Mouse (Mus musculus) neural tube, embryonic 10.5 days (tissue): ENCODE measurements around the gene Exoc4.

Experiments used
- DNase-seq: peaks from one replicate; pipeline ENCODE4 v3.0.0-alpha.2; 2017; ENCODE audit warnings: low spot score; ENCODE audit errors: extremely low spot score

Gene Exoc4

DNA sequence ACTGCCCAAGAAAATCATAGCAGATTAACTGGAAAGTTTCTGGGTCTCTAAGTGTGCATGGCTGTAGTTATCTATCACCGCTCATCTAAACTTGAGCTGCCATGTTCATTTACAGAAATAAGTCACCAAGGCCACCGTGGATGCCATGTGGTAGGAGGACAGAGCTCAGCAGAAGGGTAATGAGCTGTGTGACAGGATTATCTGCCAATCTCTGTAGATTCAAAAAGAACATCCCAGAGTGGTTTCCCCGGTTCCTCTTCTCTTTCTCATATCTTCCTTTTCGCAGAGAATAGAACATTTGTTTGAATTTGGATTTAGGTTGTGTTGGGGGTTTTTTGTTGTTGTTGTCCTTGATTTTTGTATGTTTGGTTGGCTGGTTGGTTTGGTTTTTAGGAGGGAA is 676.0 kb downstream of the Exoc4 start:
- DNase-seq, result no peak

DNA sequence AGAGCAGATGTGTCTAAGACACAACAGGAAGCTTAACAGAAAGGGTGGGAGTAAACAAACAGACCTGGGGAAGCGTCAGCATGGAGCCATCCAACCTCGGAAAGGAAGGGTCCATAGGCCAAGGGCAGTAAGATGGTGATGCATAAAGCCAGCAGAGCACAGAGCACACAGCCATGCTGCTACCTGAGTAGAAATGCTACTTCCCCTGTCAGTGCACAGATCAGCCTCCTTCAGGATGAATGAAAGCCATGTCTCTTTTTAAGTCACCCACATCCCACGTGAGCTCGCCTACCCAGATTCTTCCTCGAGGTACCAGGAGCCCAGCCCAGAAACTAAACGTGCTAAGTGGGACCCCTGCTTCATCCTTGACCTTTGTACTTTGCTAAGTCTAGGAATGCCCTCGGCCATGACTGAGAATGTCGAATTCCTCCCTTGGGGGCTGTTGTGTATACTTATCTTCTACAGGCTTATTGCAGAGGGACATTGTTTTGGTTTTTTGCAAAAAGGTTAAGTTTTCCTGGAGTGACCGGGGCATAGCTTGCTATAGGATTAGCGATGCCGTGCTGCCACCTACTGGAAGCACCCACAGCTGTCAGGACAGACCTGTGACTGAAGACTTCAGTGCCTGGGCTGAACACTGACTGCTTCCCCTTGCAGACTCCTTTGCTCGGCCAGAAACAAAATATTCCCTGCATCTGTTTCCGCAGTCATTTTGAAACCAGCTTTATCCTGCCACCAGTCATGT is 680.6 kb downstream of the Exoc4 start:
- peak; percentile 78 for DNase-seq

DNA sequence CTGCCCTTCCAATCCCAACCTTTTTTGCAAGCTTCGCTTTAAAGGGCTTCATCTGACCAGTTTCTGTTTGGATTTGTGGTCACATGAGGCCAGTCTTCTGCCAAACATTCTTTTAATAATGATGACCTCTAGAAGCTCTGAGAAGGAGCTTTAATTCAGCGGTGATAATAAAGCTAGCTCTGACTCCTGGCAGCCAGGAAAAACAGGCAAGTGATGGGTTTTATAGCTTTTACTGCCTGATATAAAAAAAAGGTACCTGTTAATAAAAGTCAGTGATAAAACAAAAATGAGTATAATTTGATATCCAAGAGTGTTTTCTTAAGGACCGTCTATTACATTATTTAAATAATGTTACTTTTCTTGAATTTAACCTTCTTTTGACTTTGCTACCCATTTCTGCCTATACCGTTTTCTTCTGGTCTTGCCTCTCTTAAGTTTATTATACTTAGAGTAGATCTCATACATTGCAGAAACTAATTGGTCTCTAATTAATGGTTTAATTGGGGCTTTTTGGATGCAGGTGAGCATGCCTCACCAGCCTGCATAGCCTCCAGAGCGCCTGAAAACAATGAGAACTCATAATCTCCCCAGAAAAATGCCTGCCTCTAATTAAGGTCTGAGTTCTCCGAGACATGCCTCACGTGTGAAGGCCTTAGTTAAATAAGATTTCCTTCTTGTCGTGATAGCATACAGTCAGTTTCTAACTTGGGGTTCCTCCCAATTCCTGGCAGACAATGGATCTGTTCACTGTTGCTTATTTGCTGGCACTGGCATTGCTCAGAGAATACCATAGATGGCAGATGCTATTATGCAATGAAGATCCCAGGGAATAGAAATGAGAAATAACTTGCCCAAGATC is 681.4 kb downstream of the Exoc4 start:
- no peak for DNase-seq

DNA sequence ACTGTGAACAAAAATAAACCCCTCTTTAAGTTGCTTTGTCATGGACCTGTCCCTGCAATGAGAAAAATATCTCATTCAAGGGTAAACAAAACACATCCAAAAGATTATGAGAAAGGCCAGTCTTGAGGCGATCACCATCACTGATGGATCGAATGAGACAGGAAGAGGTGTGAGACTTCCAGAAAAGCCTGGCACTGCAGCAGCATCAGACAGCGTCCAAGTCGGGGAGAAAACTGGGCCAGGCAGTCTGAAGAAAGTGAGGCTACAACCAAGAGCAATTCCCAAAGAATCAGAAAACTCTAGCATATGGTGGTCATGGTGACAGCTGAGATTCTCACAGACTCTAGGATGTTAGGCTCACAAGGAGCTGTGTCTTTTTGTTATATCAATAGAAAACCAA is 689.0 kb downstream of the Exoc4 start:
- no peak for DNase-seq

DNA sequence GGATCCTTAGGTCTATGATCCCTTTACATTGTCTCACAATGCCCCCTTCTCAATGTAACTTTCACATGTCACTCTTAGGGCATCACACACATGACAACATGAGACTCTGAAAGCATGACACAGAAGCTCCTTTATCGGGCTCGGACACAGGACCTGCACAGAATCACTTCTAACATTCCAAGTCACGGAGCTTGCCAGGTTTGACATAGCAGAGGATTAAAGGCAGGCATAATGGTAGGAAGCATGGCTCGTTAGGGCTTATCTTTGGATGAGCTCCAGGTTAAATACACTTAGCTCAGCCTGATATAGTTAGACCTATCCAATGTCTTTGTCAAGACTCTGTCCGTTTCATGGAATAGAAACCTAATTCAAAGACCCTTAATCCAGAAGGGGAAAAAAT is 690.3 kb downstream of the Exoc4 start:
- DNase-seq, result no peak

DNA sequence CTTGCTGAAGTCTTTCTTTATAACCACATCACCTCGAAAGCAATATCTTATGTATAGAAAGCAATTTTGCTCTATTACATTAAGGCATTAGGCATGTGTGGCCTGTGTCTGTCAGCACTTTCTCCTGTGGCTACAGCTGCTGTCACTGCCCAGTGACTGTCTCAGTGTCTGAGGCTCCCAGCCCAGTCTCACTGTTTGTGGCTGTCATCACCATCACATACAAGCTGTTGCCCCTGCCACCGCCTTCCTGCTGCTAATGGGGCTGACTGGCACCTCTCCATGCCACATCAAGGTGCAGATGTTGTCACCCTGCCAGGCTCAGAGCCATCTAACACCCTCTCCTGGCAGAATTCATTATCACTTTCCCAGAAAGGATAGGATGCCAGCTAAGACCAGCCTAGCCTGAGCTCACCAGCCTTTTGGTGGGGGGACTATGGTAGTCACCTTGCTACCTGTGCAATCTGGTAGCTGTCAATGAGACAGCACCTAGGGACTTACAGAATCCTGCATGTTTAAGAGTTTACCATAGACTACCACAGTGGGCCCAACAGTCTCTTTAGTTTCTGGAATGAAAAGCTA is 698.1 kb downstream of the Exoc4 start:
- no peak for DNase-seq

DNA sequence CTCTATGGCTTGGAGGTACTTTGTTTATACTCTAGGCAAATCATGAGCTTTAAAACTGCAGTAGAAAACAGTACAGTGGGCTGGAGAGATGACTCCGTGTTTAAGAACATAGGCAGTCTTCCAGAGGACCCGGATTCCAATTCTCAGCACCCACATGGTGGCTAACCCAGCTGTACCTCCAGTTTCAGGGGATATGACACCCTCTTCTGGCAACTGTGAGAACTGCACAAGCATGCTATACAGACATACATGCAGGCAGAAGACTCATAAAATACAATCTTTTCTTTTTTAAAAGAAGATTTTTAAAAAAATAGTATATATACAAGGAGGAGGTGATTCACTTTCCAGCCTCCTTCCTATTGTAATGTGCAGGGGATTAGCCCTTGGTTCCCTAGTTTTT is 701.2 kb downstream of the Exoc4 start:
- DNase-seq, result no peak

DNA sequence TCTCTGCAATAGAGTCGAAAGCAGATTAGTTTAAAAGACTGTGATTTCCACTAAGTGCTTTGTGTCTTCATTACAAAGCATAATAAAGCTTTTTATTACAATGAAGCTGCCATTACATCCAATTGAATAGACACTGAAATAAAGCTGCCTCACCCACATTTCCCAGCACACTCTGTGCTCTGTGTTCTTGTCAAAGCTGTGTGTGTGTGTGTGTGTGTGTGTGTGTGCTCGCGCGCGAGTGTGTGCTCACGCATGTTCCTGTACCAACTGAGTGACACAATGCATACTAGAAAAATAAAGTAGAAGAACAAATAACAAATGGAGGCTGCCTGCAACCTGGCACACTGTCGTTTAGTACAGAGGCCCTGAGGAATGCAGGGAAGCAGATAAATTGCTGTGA is 706.6 kb downstream of the Exoc4 start:
- no peak for DNase-seq

DNA sequence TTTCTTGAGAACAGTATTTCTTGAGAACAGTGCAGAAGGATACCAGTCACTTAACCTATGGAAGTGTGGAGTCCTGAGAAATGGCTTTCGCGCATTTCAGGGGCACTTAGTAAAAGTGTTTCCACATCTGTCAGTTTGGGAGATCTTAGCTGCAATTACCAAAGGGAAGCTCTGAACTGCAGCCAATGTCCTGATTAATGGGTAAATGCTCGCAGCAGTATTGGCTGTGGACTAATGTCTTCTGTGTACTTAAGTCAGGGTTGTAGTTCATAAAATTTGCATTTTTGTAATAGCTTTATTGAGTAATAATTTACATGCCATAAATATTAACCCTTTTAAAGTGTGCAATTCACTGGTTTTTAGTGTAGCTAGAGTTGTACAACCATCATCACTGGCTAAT is 709.4 kb downstream of the Exoc4 start:
- no peak for DNase-seq

DNA sequence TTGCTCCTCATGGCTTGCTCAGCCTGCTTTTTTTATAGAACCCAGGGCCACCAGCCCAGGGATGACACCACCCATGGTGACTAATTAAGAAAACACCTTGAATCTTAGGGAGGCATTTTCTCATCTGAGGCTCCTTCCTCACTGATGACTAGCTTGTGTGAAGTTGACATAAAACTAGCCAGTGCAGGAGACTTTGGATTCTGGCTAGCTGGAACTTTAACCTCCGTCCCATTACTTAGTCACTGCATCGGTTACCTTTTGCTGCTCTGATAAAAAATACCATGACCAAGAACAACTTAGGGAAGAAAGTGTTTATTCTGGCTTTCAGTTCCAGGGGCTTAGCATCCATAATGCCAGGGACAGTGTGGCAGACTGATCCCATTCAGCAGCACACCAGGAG is 711.9 kb downstream of the Exoc4 start:
- no peak for DNase-seq

DNA sequence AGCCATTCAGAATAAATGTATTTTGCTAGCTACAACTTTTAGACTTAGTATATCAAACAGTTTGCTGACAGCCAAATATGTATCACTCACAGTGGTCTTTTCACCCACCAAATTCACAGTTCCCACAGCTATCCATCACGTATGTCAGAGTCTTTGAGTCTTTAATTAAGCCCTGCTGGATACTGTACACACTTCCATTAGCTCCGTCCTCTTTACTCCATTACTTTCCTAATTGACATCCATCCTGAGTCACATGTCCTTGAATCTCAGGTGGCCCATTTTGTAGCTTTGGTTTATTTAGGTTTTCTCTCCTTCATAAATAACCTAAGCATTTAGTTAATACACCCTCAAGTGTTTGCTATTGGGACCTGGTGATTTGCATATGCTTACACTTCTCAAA is 714.2 kb downstream of the Exoc4 start:
- no peak for DNase-seq

DNA sequence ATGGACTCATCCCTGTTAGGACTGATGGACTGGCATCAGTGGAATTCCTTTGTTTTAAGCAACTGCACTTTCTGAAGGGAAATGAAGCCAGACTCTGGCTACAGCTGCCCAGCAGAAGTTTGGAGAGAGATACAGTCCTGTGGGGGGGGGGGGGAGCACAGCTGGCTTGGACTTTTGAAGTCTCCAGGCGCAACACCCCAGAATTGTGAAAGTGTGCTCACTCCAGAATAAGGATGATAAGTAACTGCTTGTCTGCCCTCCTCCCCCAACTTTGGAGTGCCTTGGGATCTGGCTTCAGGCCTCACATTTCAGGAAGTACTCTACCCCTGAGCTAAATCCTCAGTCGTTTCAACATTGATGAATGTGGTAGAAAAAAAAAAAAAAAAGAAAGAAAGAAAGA is 716.7 kb downstream of the Exoc4 start:
- DNase-seq, result peak; percentile 16

DNA sequence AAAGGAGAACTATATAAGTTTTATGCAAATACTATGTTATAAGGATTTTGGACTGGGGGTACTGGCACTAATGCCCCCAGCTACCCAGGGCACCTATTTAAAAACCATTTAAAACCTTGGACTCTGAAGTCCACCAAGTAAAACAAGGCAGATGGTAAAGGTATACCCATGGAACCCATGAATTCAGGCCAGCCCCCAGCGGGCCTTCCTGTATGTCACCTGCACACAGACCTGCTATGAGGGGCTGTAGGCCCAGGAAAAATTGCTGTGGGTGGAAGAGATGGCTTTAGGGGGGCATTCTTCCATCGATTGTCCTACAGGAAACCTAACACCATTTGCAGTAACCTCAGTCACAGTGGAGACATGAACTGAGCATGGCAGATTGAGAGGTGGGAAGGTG is 719.9 kb downstream of the Exoc4 start:
- no peak for DNase-seq

DNA sequence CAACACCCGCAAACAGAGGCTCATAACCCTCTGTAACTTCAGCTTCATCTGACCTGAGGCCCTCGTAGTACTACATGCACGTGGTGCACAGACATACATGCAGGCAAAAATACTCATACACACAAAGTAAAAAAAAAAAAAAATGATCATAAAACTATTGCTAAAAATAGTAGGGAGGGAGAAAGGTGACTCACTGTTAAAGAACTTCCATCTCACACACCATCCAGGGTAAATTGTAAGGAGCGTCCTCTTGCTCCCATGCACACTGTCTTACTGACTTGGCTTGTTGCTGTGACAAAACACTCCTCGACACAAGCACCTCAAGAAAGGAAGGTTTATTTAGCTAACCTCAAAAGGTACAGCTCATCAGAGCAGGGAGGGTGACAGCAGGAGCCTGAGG is 723.9 kb downstream of the Exoc4 start:
- no peak for DNase-seq

DNA sequence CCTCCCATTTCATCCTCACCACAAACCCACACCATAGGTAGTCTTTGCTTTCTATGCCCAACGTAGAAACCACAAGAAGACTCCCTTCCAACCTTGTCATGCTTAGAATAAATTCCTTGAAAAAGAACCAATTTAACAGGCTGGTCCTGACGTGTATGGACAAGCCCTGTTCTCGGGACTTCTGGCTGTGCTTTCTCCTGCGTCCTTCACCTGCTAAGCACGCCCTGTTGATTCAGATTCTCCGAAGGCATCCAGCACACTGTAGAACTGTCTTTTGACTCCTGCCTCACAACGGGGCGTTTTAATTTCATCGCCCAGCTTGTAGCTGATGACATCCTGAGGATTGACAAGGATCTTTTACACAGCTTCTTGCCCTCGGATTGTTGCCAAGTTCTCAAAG is 727.7 kb downstream of the Exoc4 start:
- no peak for DNase-seq

DNA sequence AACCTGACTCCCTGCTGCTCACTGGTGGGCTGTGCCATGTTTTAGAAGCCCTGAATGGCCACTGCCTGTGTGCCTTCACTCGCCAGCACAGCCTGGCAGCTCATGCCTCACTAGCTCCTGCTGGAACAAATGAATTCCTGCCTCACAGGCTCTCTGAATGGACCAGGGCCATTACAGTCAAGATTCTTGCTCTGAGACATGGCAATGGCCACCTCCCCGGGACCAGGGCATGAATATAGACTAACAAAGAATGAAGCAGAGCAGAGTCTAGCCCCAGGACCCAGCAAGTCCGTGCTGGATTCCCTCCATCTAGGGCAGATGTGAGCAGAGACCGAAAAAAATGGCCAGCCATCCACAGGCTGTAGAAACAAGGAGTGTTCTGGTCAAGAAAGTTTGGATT is 728.6 kb downstream of the Exoc4 start:
- DNase-seq, result no peak

DNA sequence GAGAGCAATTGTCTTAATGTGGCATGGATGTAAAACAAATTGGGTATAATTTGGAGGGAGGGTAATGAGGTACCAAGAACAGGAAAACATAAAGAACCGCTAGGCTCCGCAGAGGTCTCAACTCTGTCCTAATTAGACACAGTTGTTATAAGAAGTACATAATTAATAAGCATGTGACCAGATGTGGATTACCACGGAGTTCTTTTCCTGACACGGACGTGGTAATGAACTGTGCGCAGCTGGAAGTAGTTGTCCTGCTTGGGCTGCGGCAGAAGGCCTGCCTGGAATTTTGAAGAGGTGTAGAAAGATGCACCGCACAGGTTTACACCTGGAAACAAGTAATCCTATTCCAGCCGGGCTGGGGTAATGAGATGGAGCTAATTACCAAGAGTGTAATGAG is 729.0 kb downstream of the Exoc4 start:
- DNase-seq, result no peak

DNA sequence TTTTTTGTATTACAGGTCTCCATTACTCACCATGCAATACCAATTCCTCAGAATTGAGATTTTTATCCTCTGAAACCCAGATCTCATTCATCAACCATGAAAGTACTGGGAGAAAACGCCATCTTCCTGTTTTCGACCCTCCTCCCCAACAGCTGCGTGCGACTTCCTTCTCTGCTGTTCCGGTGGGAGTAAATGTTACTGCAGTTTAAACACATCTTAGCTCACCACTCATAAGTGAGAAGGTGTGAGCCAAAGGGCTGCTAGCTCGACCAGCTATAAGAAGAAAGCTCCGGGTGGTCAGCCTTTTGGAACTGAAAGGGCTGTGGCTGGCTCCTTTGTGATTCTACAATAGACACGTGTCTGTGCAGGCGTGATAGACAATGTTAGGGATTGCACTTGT is 733.8 kb downstream of the Exoc4 start:
- no peak for DNase-seq

DNA sequence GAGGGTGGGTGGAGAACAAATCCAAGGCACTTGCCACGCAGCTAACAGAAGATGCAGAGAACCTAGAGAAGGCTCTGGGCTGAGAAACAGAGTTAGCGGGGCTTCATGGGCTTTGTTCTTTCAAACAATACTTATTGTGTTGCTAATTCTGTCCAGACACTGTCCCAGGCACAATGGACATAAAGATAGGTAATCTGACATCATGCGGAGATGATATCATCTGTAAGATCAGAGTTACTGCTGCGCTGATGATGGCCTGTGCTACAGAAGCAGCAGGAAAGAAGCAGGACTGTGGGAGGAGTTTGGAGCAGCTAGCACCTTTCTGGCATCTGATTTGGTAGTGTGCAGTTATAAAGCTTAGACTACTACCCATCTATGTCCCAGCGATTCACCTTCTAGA is 738.2 kb downstream of the Exoc4 start:
- DNase-seq, result no peak

DNA sequence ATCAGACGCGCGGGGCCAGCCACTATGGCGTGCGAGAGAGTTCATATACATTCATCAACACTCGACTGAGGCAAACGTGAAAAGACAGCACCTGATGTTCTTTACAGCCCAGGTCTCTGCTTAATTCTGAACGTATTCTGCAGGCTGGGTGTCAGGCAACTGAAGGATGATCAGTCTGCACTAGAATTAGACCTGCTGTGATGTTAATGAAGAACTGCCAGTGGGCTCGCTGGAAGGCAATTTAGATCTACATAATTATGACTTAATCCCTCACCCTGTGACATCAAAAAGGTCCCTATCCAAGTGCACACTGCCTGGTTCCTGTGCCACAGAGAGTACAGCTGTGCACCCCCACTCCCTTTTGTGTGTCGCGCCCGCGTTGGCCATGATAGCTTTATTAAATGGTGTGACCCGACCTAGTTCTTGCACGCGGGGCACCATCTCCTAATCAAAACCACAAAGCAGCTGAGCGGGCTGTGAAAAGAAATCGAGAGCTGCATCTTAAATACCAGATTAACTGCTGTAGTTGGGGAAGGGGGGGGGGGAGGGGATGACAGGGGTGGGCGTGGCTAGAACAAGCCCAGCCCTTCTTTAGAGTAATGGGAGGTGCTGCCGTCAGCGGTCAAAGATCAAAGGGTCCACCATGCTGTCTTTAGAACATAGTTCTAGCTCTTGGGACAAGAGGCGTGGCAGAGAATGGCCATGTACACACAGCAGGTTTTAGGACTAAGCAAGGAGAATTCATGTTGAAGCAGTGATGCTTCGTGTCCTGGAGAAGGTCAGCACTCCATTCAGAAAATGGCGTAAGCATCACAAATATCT is 743.5 kb downstream of the Exoc4 start:
- peak; percentile 27 for DNase-seq

DNA sequence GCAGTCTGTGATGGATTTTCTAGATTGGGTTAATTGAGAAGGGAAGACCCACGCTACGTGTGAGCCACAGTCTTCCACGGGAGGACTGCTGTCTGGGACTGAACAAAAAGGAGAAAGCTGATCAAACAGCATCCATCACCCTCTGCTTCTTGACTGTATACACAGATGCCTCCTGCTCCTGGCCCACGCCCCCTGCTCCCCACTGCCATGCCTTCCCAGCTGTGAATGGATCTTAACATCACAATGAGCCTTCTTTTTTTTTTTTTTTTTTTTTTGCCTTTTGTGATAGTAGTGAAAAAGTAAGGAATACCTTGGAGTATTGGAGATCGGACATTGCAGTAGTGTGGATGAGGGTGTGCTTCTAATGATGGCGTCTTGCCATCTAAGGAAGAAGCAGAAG is 745.0 kb downstream of the Exoc4 start:
- no peak for DNase-seq

DNA sequence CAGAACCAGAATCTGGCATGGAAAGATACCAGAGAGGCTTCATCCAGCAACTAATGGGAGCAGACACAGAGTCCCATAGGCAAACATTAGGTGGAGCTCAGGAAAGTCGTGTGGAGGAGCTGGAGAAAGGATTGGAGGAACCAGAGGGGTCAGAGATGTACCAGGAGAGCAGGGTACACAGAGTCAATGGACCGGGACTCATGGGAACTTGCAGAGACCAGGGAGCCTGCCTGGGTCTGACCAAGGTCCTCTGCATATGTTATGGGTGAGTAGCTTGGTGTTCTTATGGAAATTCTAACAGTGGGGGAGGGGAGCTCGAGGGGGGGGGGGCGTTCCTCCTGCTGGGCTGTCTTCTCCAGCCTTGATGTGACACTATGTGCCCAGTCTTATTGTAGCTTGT is 749.7 kb downstream of the Exoc4 start:
- DNase-seq, result no peak
